Mouse (Mus musculus) C2C12 (cell line): ENCODE results near the gene 1700016D06Rik. TPM values are rescaled to one million over a fixed set of nuclear protein-coding genes. Genes with fewer than 3 reads are reported as not detected.
A peak's percentile ranks its signal among the peaks of the same experiment; 100 is the strongest.

Source experiments
- H3K27me3 ChIP-seq: one replicate; pipeline ENCODE4 v1.6.1; 2011; ENCODE audit not compliant: control insufficient read depth, insufficient read depth, insufficient read length
- H3K36me3 ChIP-seq: one replicate; pipeline ENCODE4 v1.6.1; 2011; ENCODE audit not compliant: control insufficient read depth, insufficient read depth
- H3K4me3 ChIP-seq: one replicate; pipeline ENCODE4 v1.5.1; 2011; ENCODE audit warnings: mild to moderate bottlenecking, control low read depth; ENCODE audit not compliant: poor library complexity, insufficient read depth, severe bottlenecking
- H3K79me2 ChIP-seq: one replicate; pipeline ENCODE4 v1.6.1; 2011; ENCODE audit not compliant: control insufficient read depth, insufficient read depth
- H3K79me3 ChIP-seq: one replicate; pipeline ENCODE4 v1.6.1; 2011; ENCODE audit warnings: low read depth, control low read depth
- H3ac ChIP-seq: one replicate; pipeline ENCODE3; 2011; ENCODE audit warnings: low read depth; ENCODE audit not compliant: control insufficient read depth, insufficient read length
- CEBPB ChIP-seq: IDR thresholded peaks from one replicate; pipeline ENCODE4 v1.6.1; 2011; ENCODE audit warnings: low read depth, mild to moderate bottlenecking, control low read depth, moderate library complexity
- CTCF ChIP-seq: IDR thresholded peaks from one replicate; pipeline ENCODE4 v1.5.1; 2011; ENCODE audit not compliant: control insufficient read depth, insufficient read depth, insufficient read length
- FOSL1 ChIP-seq: IDR thresholded peaks from one replicate; pipeline ENCODE4 v1.8.0; 2011; ENCODE audit warnings: mild to moderate bottlenecking, low read length; ENCODE audit not compliant: poor library complexity, insufficient read depth, severe bottlenecking
- MAX ChIP-seq: IDR thresholded peaks from one replicate; pipeline ENCODE4 v1.6.1; 2011; ENCODE audit warnings: mild to moderate bottlenecking, control low read depth
- MYOD1 ChIP-seq: IDR thresholded peaks from one replicate; pipeline ENCODE4 v1.6.1; 2011; ENCODE audit warnings: low read depth; ENCODE audit not compliant: control insufficient read depth, insufficient read length
- MYOG ChIP-seq: IDR thresholded peaks from one replicate; pipeline ENCODE4 v1.6.1; 2011; ENCODE audit not compliant: control insufficient read depth, insufficient read length; ENCODE audit errors: extremely low read depth
- USF1 ChIP-seq: IDR thresholded peaks from one replicate; pipeline ENCODE4 v1.6.1; 2011; ENCODE audit warnings: low read depth, mild to moderate bottlenecking, control low read depth, moderate library complexity
- polyA plus RNA-seq: library from polyadenylated mRNA; unstranded; fragments of >200 nt; fragmentation: generic; extraction: Trizol; gene quantifications from one replicate; pipeline ENCODE4 v1.2.1, GENCODE M21; 2012; ENCODE audit warnings: missing spikeins

1700016D06Rik gene
- polyA plus RNA-seq, 1 experiment: not detected

DNA sequence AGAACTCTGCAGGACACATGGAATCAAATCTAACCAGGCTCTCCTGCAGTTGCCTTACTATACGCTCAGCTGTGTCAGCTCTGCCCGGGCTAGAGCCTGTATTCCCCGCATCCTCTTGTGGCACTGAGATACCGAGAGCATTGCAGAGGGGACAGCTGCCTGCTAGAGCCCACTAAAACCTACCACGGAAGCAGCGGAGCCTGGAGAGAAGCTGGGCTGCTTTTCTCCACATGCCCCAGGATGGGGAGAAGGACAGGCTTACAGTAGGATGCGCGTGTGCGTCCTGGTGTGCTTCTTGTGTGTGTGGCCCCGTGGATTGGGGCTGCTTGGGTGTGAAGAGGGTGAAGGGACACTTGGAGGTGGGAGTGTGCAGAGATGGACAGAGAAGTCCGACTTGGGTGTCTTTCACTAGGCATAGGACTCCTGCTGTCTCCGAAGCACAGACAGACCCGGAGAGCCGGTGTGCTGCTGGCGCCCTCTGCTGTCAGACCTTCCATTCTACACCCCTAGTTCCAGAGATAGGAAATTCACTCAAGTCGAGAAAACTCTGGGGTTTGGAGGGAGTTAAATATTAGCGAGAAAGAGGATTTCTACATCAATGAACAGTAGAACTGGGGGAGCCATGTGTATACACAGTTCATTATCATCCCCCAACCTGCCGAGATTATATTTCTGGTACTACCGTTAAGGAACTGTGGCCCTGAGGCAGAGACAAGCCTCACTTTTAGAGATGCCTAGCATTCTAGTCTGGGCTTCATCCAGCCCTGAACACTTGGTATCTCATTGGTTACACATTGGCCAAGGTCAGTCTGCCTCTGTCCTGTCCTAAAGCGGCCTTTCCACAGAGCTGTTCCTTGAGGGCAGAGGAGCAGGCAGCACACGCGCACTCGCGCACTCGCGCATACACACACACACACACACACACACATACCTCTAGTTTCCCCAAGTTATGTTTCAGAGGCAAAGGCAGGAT lies 517 bp downstream of the 1700016D06Rik start:
- peaks cover 23% of the 10 kb centered on the region for H3K27me3 ChIP-seq
- peak; percentile 70 for TF ChIP-seq CTCF
- TF ChIP-seq FOSL1: no peak
- H3ac ChIP-seq: no peak overlapping the region
- H3K79me2 ChIP-seq: no peaks in the 10 kb centered on the region
- no peaks in the 10 kb centered on the region for H3K79me3 ChIP-seq
- no peak overlapping the region for H3K4me3 ChIP-seq
- no peaks in the 10 kb centered on the region for H3K36me3 ChIP-seq

- Histone ChIP-seq H3K79me2 (no peaks in the 10 kb centered on the region), H3K4me3 (no peak overlapping the region), H3K27me3 (peaks cover 23% of the 10 kb centered on the region), H3K36me3 (no peaks in the 10 kb centered on the region), H3ac (no peak overlapping the region), H3K79me3 (no peaks in the 10 kb centered on the region)
- TF ChIP-seq CTCF: no peak
Measured at GRCm38 (mm10) chr8:11699442-11700001, 1.3 kb downstream of the 1700016D06Rik start.

DNA sequence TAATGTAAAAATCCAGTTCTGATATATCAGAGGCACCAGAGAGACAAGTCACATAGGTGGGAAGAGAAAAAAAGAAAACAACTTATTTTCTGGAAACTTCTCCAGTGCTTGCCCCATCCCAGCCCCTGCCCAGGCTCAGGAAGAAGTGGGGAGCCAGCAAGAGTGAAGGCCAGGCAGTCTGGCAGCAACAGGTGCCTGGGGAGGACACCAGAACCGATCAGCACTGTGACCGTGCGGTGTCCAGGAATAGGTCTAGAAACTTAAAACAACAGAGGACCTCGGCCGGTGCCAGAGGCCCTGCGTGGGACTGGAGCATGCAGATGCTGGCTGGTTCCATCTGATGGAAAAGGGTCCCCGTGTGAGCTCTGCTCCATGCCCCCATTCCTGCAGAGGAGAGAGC lies 3.4 kb downstream of the 1700016D06Rik start:
- H3K4me3 ChIP-seq: no peak overlapping the region
- no peaks in the 10 kb centered on the region for H3K79me2 ChIP-seq
- H3K79me3 ChIP-seq: no peaks in the 10 kb centered on the region
- H3K36me3 ChIP-seq: no peaks in the 10 kb centered on the region
- H3K27me3 ChIP-seq: peaks cover 23% of the 10 kb centered on the region
- TF ChIP-seq FOSL1 (no peak), MYOD1 (no peak), USF1 (no peak), CEBPB (no peak)
- H3ac ChIP-seq: no peak overlapping the region

DNA sequence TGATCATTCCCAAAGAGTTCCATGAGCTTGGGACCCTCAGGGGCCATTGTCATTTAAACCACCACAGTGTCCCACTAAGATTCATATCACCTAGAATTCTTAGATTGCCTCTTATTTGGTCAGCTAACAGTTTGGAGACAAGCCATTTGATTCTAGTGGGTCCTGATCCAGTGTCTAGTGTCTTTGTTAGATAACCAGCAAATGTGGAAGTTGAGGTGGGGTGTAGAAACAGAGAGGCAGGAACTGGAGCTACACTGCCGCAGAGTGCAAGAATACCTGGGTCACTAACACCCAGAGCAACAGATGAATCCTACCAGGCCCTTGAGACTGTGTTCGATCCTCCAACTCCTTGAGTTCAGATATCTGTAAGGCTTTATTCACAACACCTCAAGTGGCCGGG lies 4.7 kb downstream of the 1700016D06Rik start:
- Histone ChIP-seq H3K4me3 (no peak overlapping the region), H3K27me3 (peaks cover 17% of the 10 kb centered on the region), H3ac (no peak overlapping the region), H3K79me2 (no peaks in the 10 kb centered on the region), H3K36me3 (no peaks in the 10 kb centered on the region), H3K79me3 (no peaks in the 10 kb centered on the region)
- TF ChIP-seq MAX (no peak), USF1 (no peak)

GRCm38 (mm10) chr8:11693972-11694371 lies 6.9 kb downstream of the 1700016D06Rik start:
- Histone ChIP-seq H3K27me3 (peaks cover 9% of the 10 kb centered on the region), H3K36me3 (no peaks in the 10 kb centered on the region), H3K4me3 (no peak overlapping the region), H3ac (no peak overlapping the region), H3K79me2 (no peaks in the 10 kb centered on the region), H3K79me3 (no peaks in the 10 kb centered on the region)
- no peak for TF ChIP-seq MYOG
- no peak for TF ChIP-seq MYOD1
- TF ChIP-seq FOSL1: no peak

GRCm38 (mm10) chr8:11692455-11692854 lies 8.4 kb downstream of the 1700016D06Rik start:
- TF ChIP-seq MAX (no peak), USF1 (no peak), MYOD1 (no peak), CTCF (no peak), CEBPB (no peak), MYOG (no peak), FOSL1 (no peak)
- Histone ChIP-seq H3K79me2 (no peaks in the 10 kb centered on the region), H3K79me3 (no peaks in the 10 kb centered on the region), H3K4me3 (no peak overlapping the region), H3K27me3 (peaks cover 5% of the 10 kb centered on the region), H3ac (no peak overlapping the region), H3K36me3 (no peaks in the 10 kb centered on the region)
